In genomic region chr1:69752724-69753123, GRCm38 (mm10) we compare ENCODE assay signal across 16 mouse cellular contexts.
DNase-seq lines count a peak whose midpoint lies in the region; ATAC-seq lines count a peak whose summit lies in the region.
"Had no signal": no experiment of that assay in that cellular context is flagged by ENCODE, and none has a peak within 500 bp of the region (broad histone marks: within the 10 kb centered on the region; RNA-seq: fewer than 3 reads in every experiment).

No protein-coding gene starts in this region.

- peak; percentile 19 for DNase-seq in thymus, postnatal 14 days
- DNase-seq in thymus, adult 18-20 months: no peak
- DNase-seq in induced T-regulatory cell, adult 2 months (ENCODE audit: low read depth): peak; percentile 85
- DNase-seq in naive thymus-derived CD4-positive, alpha-beta T cell, adult 2 months (ENCODE audit: low read depth): peak; percentile 31
- no peak for DNase-seq in cerebellum, adult 11 months
- no peak for DNase-seq in c-Kit-positive CD71-positive TER-119-positive erythroid progenitor cells, embryonic 14.5 days (ENCODE audit: low spot score)
- no peak for DNase-seq in cerebellum, adult 9-10 months
- DNase-seq: adrenal gland, adult 8-10 months; adrenal gland, postnatal 36 days; cerebellum, adult 18-20 months; cerebellum, postnatal 10 days; heart, adult 2 months; heart, postnatal 14 days; kidney, adult 18-20 months had no signal

- peak; percentile 91 for ATAC-seq in activated CD4-positive, CD25-positive, alpha-beta regulatory T cell, adult 4 months
- ATAC-seq: forebrain, embryonic 15.5 days had no signal

Comparison
In these comparisons a context has a peak if more than half of its experiments do, and no peak if none do; other contexts are left out.
1. DNase-seq: peak in thymus, postnatal 14 days (single experiment), induced T-regulatory cell, adult 2 months (single experiment) and naive thymus-derived CD4-positive, alpha-beta T cell, adult 2 months (single experiment); none in thymus, adult 18-20 months (0 of 2), cerebellum, adult 11 months (single experiment), c-Kit-positive CD71-positive TER-119-positive erythroid progenitor cells, embryonic 14.5 days (single experiment) and cerebellum, adult 9-10 months (single experiment).